Mouse (Mus musculus): ENCODE measurements around the gene Tdrkh. TPM values are rescaled to one million over a fixed set of nuclear protein-coding genes. Genes with fewer than 3 reads are reported as not detected.
A peak's percentile ranks its signal among the peaks of the same experiment; 100 is the strongest.

Gene Tdrkh
- polyA plus RNA-seq, 1 experiment from 2014 or later: 14.6 TPM

GRCm38 (mm10) chr3:94473567-94474232 is 60.6 kb downstream of the Tdrkh start:
- no peak overlapping the region for H3K4me3 ChIP-seq (ENCODE audit: low read depth, low read length)
- no peaks in the 10 kb centered on the region for H3K36me3 ChIP-seq (ENCODE audit: control insufficient read depth, insufficient read depth, low read length)
- H3K4me1 ChIP-seq (replicated peaks; ENCODE audit: control insufficient read depth, insufficient read depth, low read length): peaks cover 22% of the 10 kb centered on the region; the same call in 1 of the 2 replicates
- DNase-seq (ENCODE audit: low spot score) (no peak), ATAC-seq (replicated peaks; ENCODE audit: low FRiP score, low TSS enrichment, low read depth) (no peak)
- H3K9ac ChIP-seq (ENCODE audit: low read length): no peak overlapping the region
- 39% methylated on average over 5 of the region's 5 CpGs for WGBS
- no peaks in the 10 kb centered on the region for H3K27me3 ChIP-seq (replicated peaks; ENCODE audit: control insufficient read depth, insufficient read depth, low read length)
- H3K4me2 ChIP-seq (ENCODE audit: low read length): no peak overlapping the region
- no peak overlapping the region for H3K27ac ChIP-seq (ENCODE audit: low read depth)
- no peaks in the 10 kb centered on the region for H3K9me3 ChIP-seq (ENCODE audit: control insufficient read depth, low read length)

- peak; percentile 70 for DNase-seq (ENCODE audit: low spot score)
- 23% methylated on average over 8 of the region's 8 CpGs for WGBS
- H3K9me3 ChIP-seq (ENCODE audit: control insufficient read depth, low read length): no peaks in the 10 kb centered on the region
These were observed 63.4 kb downstream of the Tdrkh start for GRCm38 (mm10) chr3:94476301-94477035.

GRCm38 (mm10) chr3:94477444-94477843 is 64.4 kb downstream of the Tdrkh start:
- WGBS: 53% methylated on average over 4 of the region's 4 CpGs
- no peak overlapping the region for H3K4me2 ChIP-seq (ENCODE audit: low read length)
- H3K36me3 ChIP-seq (ENCODE audit: control insufficient read depth, insufficient read depth, low read length): no peaks in the 10 kb centered on the region
- H3K9me3 ChIP-seq (ENCODE audit: control insufficient read depth, low read length): no peaks in the 10 kb centered on the region
- peaks cover 7% of the 10 kb centered on the region; the same call in 1 of the 2 replicates for H3K27me3 ChIP-seq (replicated peaks; ENCODE audit: control insufficient read depth, insufficient read depth, low read length)
- no peak overlapping the region for H3K4me3 ChIP-seq (ENCODE audit: low read depth, low read length)
- DNase-seq (ENCODE audit: low spot score) (no peak), ATAC-seq (replicated peaks; ENCODE audit: low FRiP score, low TSS enrichment, low read depth) (no peak)
- peaks cover 21% of the 10 kb centered on the region; the same call in 1 of the 2 replicates for H3K4me1 ChIP-seq (replicated peaks; ENCODE audit: control insufficient read depth, insufficient read depth, low read length)
- H3K9ac ChIP-seq (ENCODE audit: low read length): no peak overlapping the region
- H3K27ac ChIP-seq (ENCODE audit: low read depth): peak overlapping the region; percentile 19; the same call in 1 of the 2 replicates

More at GRCm38 (mm10) chr3:94476301-94477035, 63.4 kb downstream of the Tdrkh start:
- H3K4me1 ChIP-seq (replicated peaks; ENCODE audit: control insufficient read depth, insufficient read depth, low read length): peaks cover 22% of the 10 kb centered on the region; the same call in 1 of the 2 replicates
- ATAC-seq (replicated peaks; ENCODE audit: low FRiP score, low TSS enrichment, low read depth): peak; percentile 59; the same call in 1 of the 2 replicates
- H3K27ac ChIP-seq (ENCODE audit: low read depth): 0 out of 2 replicates have a peak overlapping the region, but pooled peaks have one; percentile 6
- H3K27me3 ChIP-seq (replicated peaks; ENCODE audit: control insufficient read depth, insufficient read depth, low read length): peaks cover 7% of the 10 kb centered on the region; the same call in 1 of the 2 replicates
- no peak overlapping the region for H3K4me2 ChIP-seq (ENCODE audit: low read length)
- no peak overlapping the region for H3K9ac ChIP-seq (ENCODE audit: low read length)
- no peaks in the 10 kb centered on the region for H3K36me3 ChIP-seq (ENCODE audit: control insufficient read depth, insufficient read depth, low read length)
- H3K4me3 ChIP-seq (ENCODE audit: low read depth, low read length): no peak overlapping the region

GRCm38 (mm10) chr3:94477981-94478422 is 64.9 kb downstream of the Tdrkh start, which contains the start of gene Celf3:
TSS of gene Celf3 (plus strand) at chr3:94478295.
- Histone ChIP-seq H3K4me2 (ENCODE audit: low read length) (no peak within 1 kb of the TSS), H3K27ac (ENCODE audit: low read depth) (peak within 1 kb of the TSS; percentile 19; the same call in 1 of the 2 replicates), H3K36me3 (ENCODE audit: control insufficient read depth, insufficient read depth, low read length) (no peaks in the 10 kb centered on the region), H3K4me1 (replicated peaks; ENCODE audit: control insufficient read depth, insufficient read depth, low read length) (peaks cover 15% of the 10 kb centered on the region; the same call in 1 of the 2 replicates), H3K9me3 (ENCODE audit: control insufficient read depth, low read length) (no peaks in the 10 kb centered on the region), H3K9ac (ENCODE audit: low read length) (no peak within 1 kb of the TSS), H3K27me3 (replicated peaks; ENCODE audit: control insufficient read depth, insufficient read depth, low read length) (peaks cover 7% of the 10 kb centered on the region; the same call in 1 of the 2 replicates), H3K4me3 (ENCODE audit: low read depth, low read length) (peak within 1 kb of the TSS; percentile 16)
- ATAC-seq (replicated peaks; ENCODE audit: low FRiP score, low TSS enrichment, low read depth) (peak; percentile 50), DNase-seq (ENCODE audit: low spot score) (peak; percentile 60)
- WGBS: 3% methylated on average over 14 of the region's 14 CpGs

GRCm38 (mm10) chr3:94478591-94479169 is 65.6 kb downstream of the Tdrkh start:
- peak overlapping the region; percentile 16; the same call in 1 of the 2 replicates for H3K4me3 ChIP-seq (ENCODE audit: low read depth, low read length)
- no peak overlapping the region for H3K9ac ChIP-seq (ENCODE audit: low read length)
- 10% methylated on average over 8 of the region's 9 CpGs for WGBS
- DNase-seq (ENCODE audit: low spot score) (no peak), ATAC-seq (replicated peaks; ENCODE audit: low FRiP score, low TSS enrichment, low read depth) (no peak)
- H3K36me3 ChIP-seq (ENCODE audit: control insufficient read depth, insufficient read depth, low read length): no peaks in the 10 kb centered on the region
- H3K9me3 ChIP-seq (ENCODE audit: control insufficient read depth, low read length): no peaks in the 10 kb centered on the region
- H3K4me1 ChIP-seq (replicated peaks; ENCODE audit: control insufficient read depth, insufficient read depth, low read length): 0 out of 2 replicates have a peak, but pooled peaks cover 10% of the 10 kb centered on the region
- H3K4me2 ChIP-seq (ENCODE audit: low read length): no peak overlapping the region
- peaks cover 7% of the 10 kb centered on the region; the same call in 1 of the 2 replicates for H3K27me3 ChIP-seq (replicated peaks; ENCODE audit: control insufficient read depth, insufficient read depth, low read length)
- H3K27ac ChIP-seq (ENCODE audit: low read depth): no peak overlapping the region

GRCm38 (mm10) chr3:94479564-94479963 is 66.5 kb downstream of the Tdrkh start:
- 0 out of 2 replicates have a peak, but pooled peaks cover 9% of the 10 kb centered on the region for H3K4me1 ChIP-seq (replicated peaks; ENCODE audit: control insufficient read depth, insufficient read depth, low read length)
- no peak overlapping the region for H3K9ac ChIP-seq (ENCODE audit: low read length)
- 3% methylated on average over 11 of the region's 11 CpGs for WGBS
- H3K4me2 ChIP-seq (ENCODE audit: low read length): peak overlapping the region; percentile 38
- H3K4me3 ChIP-seq (ENCODE audit: low read depth, low read length): peak overlapping the region; percentile 16
- H3K27me3 ChIP-seq (replicated peaks; ENCODE audit: control insufficient read depth, insufficient read depth, low read length): peaks cover 7% of the 10 kb centered on the region; the same call in 1 of the 2 replicates
- H3K27ac ChIP-seq (ENCODE audit: low read depth): no peak overlapping the region
- ATAC-seq (replicated peaks; ENCODE audit: low FRiP score, low TSS enrichment, low read depth) (no peak), DNase-seq (ENCODE audit: low spot score) (peak; percentile 76)
- H3K9me3 ChIP-seq (ENCODE audit: control insufficient read depth, low read length): no peaks in the 10 kb centered on the region
- H3K36me3 ChIP-seq (ENCODE audit: control insufficient read depth, insufficient read depth, low read length): no peaks in the 10 kb centered on the region

- Histone ChIP-seq H3K27me3 (replicated peaks; ENCODE audit: control insufficient read depth, insufficient read depth, low read length) (peaks cover 7% of the 10 kb centered on the region; the same call in 1 of the 2 replicates), H3K4me1 (replicated peaks; ENCODE audit: control insufficient read depth, insufficient read depth, low read length) (0 out of 2 replicates have a peak, but pooled peaks cover 9% of the 10 kb centered on the region), H3K4me3 (ENCODE audit: low read depth, low read length) (peak within 1 kb of the TSS; percentile 16), H3K36me3 (ENCODE audit: control insufficient read depth, insufficient read depth, low read length) (no peaks in the 10 kb centered on the region), H3K27ac (ENCODE audit: low read depth) (no peak within 1 kb of the TSS), H3K4me2 (ENCODE audit: low read length) (peak within 1 kb of the TSS; percentile 38), H3K9ac (ENCODE audit: low read length) (no peak within 1 kb of the TSS), H3K9me3 (ENCODE audit: control insufficient read depth, low read length) (no peaks in the 10 kb centered on the region)
- DNase-seq (ENCODE audit: low spot score): no peak
- no peak for ATAC-seq (replicated peaks; ENCODE audit: low FRiP score, low TSS enrichment, low read depth)
- 12% methylated on average over 16 of the region's 16 CpGs for WGBS
These were observed 67.3 kb downstream of the Tdrkh start, which contains the start of gene Riiad1 for GRCm38 (mm10) chr3:94480291-94480884. TSS of gene Riiad1 (minus strand) at chr3:94480341.

- H3K4me1 ChIP-seq (replicated peaks; ENCODE audit: control insufficient read depth, insufficient read depth, low read length): 0 out of 2 replicates have a peak, but pooled peaks cover 4% of the 10 kb centered on the region
- WGBS: 63% methylated on average over 4 of the region's 4 CpGs
These were observed 68.4 kb downstream of the Tdrkh start for GRCm38 (mm10) chr3:94481429-94481828.

More at GRCm38 (mm10) chr3:94481429-94481828, 68.4 kb downstream of the Tdrkh start:
- ATAC-seq (replicated peaks; ENCODE audit: low FRiP score, low TSS enrichment, low read depth) (no peak), DNase-seq (ENCODE audit: low spot score) (no peak)
- Histone ChIP-seq H3K27ac (ENCODE audit: low read depth) (no peak overlapping the region), H3K27me3 (replicated peaks; ENCODE audit: control insufficient read depth, insufficient read depth, low read length) (peaks cover 7% of the 10 kb centered on the region; the same call in 1 of the 2 replicates), H3K36me3 (ENCODE audit: control insufficient read depth, insufficient read depth, low read length) (no peaks in the 10 kb centered on the region), H3K9me3 (ENCODE audit: control insufficient read depth, low read length) (no peaks in the 10 kb centered on the region), H3K4me3 (ENCODE audit: low read depth, low read length) (no peak overlapping the region), H3K9ac (ENCODE audit: low read length) (no peak overlapping the region), H3K4me2 (ENCODE audit: low read length) (no peak overlapping the region)

Data from intestine, embryonic 14.5 days (tissue).